Mouse (Mus musculus) lung, postnatal 0 days (tissue): ENCODE results near the gene Cers1. TPM values are rescaled to one million over a fixed set of nuclear protein-coding genes. Genes with fewer than 3 reads are reported as not detected.

Experiments used
- ATAC-seq: fragments of 200-750 bp; cut with Nextera tagmentation; 2 replicates; pipeline ENCODE4 v1.8.0; 2017; ENCODE audit warnings: moderate library complexity
- DNase-seq: peaks from one replicate; pipeline ENCODE4 v3.0.0-alpha.2; 2016; ENCODE audit warnings: low spot score
- H3K27ac ChIP-seq: fragments of 300-500 bp; sonication (generic); 2 replicates; pipeline ENCODE4 v1.5.1; 2014; ENCODE audit warnings: antibody characterized with exemption, mild to moderate bottlenecking, low read length, mixed read lengths
- H3K27me3 ChIP-seq: fragments of 300-500 bp; sonication (generic); replicated peaks from 2 replicates; pipeline ENCODE4 v1.6.1; 2014; ENCODE audit warnings: low read length, mixed read lengths; ENCODE audit not compliant: insufficient read depth
- H3K36me3 ChIP-seq: fragments of 300-500 bp; sonication (generic); 2 replicates; pipeline ENCODE4 v1.6.1; 2014; ENCODE audit warnings: low read length, mixed read lengths; ENCODE audit not compliant: insufficient read depth
- H3K4me1 ChIP-seq: fragments of 300-500 bp; sonication (generic); 2 replicates; pipeline ENCODE4 v1.6.1; 2014; ENCODE audit warnings: antibody characterized with exemption, low read depth, low read length, mixed read lengths; ENCODE audit not compliant: insufficient read depth
- H3K4me2 ChIP-seq: fragments of 300-500 bp; sonication (generic); replicated peaks from 2 replicates; pipeline ENCODE4 v1.6.1; 2014; ENCODE audit warnings: low read depth, mild to moderate bottlenecking, low read length, moderate library complexity, mixed read lengths
- H3K4me3 ChIP-seq: fragments of 300-500 bp; sonication (generic); 2 replicates; pipeline ENCODE4 v1.5.1; 2014; ENCODE audit warnings: low read depth, low read length
- H3K9ac ChIP-seq: fragments of 300-500 bp; sonication (generic); replicated peaks from 2 replicates; pipeline ENCODE4 v1.6.1; 2014; ENCODE audit warnings: low read depth, mild to moderate bottlenecking
- H3K9me3 ChIP-seq: fragments of 300-500 bp; sonication (generic); 2 replicates; pipeline ENCODE4 v1.6.1; 2016; ENCODE audit warnings: low read length, mixed read lengths
- CTCF ChIP-seq: IDR thresholded peaks from 2 replicates; pipeline ENCODE4 v1.5.1; 2016; ENCODE audit warnings: antibody characterized with exemption, mild to moderate bottlenecking
- EP300 ChIP-seq: IDR thresholded peaks from 2 replicates; pipeline ENCODE4 v1.6.1; 2016; ENCODE audit warnings: antibody characterized with exemption, mild to moderate bottlenecking, control low read depth
- WGBS: fragments of 180-500 bp; shearing (Covaris S2); extraction: QIAGEN DNeasy Blood & Tissue Kit; methylation state at CpG from one replicate; pipeline ENCODE4 v1.1.7; 2014; 5-methylcytosine and 5-hydroxymethylcytosine counted together
- polyA plus RNA-seq: library from polyadenylated mRNA; unstranded; fragments of >200 nt; fragmentation: Nextera tagmentation; extraction: Ambion mirVana; gene quantifications from 2 replicates; pipeline ENCODE4 v1.2.1, GENCODE M21; 2015

Cers1 gene
- polyA plus RNA-seq, 1 experiment from 2014 or later: 0.63 TPM

GRCm38 (mm10) chr8:70374318-70374927 is 58.8 kb downstream of the Cers1 start:
- Histone ChIP-seq H3K9me3 (no peaks in the 10 kb centered on the region), H3K36me3 (no peaks in the 10 kb centered on the region), H3K4me1 (peaks cover 9% of the 10 kb centered on the region; the same call in 1 of the 2 replicates), H3K27ac (no peak overlapping the region), H3K9ac (no peak overlapping the region), H3K4me3 (peak overlapping the region; percentile 27), H3K27me3 (peaks cover 54% of the 10 kb centered on the region), H3K4me2 (peak overlapping the region; percentile 44)
- TF ChIP-seq CTCF (no peak), EP300 (no peak)
- WGBS: under 1% methylated on average over 36 of the region's 53 CpGs
- DNase-seq: peak; percentile 80
- ATAC-seq: peak; percentile 84

DNA sequence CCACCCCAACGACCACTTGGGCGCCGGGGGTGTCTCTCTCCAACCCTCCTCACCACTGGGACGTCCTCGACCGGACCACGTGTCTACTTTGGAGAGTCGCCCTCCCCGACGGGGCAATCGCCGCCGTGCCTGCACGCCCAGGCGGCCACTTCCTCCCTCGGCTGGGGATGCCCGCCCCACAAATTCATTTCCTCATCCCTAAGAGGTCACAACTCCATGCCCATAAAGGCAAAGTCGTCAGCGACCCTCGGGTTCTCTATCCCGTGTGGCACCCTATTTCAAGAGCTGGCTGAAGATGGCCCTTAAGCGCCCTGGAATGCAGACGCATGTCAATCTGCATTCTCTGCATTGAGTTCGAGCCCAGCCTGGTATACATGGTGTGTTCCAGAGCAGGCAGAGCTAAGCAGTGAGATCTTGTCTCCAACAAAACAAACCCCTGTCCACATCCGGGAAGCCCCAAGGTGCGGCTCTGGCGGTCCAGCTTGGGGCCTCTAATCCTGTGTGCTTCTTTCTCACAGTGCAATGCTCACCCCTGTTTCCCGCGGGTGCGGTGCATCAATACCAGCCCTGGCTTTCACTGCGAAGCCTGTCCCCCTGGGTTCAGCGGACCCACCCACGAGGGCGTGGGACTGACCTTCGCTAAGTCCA is 59.8 kb downstream of the Cers1 start:
- no peak for DNase-seq
- Histone ChIP-seq H3K36me3 (no peaks in the 10 kb centered on the region), H3K4me3 (peak overlapping the region; percentile 27; the same call in 1 of the 2 replicates), H3K9ac (no peak overlapping the region), H3K27ac (no peak overlapping the region), H3K27me3 (peaks cover 54% of the 10 kb centered on the region), H3K4me2 (no peak overlapping the region), H3K9me3 (no peaks in the 10 kb centered on the region), H3K4me1 (peaks cover 9% of the 10 kb centered on the region; the same call in 1 of the 2 replicates)
- WGBS: 6% methylated on average over 35 of the region's 35 CpGs
- TF ChIP-seq CTCF (no peak), EP300 (no peak)
- ATAC-seq: peak; percentile 14

GRCm38 (mm10) chr8:70376275-70376741 is 60.7 kb downstream of the Cers1 start:
- DNase-seq: no peak
- Histone ChIP-seq H3K4me2 (peak overlapping the region; percentile 28; the same call in 1 of the 2 replicates), H3K36me3 (no peaks in the 10 kb centered on the region), H3K9ac (no peak overlapping the region), H3K4me3 (no peak overlapping the region; the same call in 1 of the 2 replicates), H3K27ac (no peak overlapping the region), H3K4me1 (peaks cover 9% of the 10 kb centered on the region; the same call in 1 of the 2 replicates), H3K27me3 (peaks cover 54% of the 10 kb centered on the region), H3K9me3 (no peaks in the 10 kb centered on the region)
- WGBS: 6% methylated on average over 30 of the region's 37 CpGs
- no peak for TF ChIP-seq EP300
- no peak for TF ChIP-seq CTCF
- no peak for ATAC-seq

GRCm38 (mm10) chr8:70377049-70377448 is 61.5 kb downstream of the Cers1 start:
- Histone ChIP-seq H3K4me2 (no peak overlapping the region), H3K4me3 (no peak overlapping the region), H3K9ac (no peak overlapping the region), H3K4me1 (peaks cover 9% of the 10 kb centered on the region; the same call in 1 of the 2 replicates), H3K36me3 (no peaks in the 10 kb centered on the region), H3K9me3 (no peaks in the 10 kb centered on the region), H3K27ac (no peak overlapping the region), H3K27me3 (peaks cover 54% of the 10 kb centered on the region)
- WGBS: 15% methylated on average over 15 of the region's 15 CpGs
- no peak for DNase-seq
- TF ChIP-seq CTCF (no peak; the same call in 1 of the 2 replicates), EP300 (no peak)
- no peak for ATAC-seq

- DNase-seq (no peak), ATAC-seq (no peak)
- Histone ChIP-seq H3K4me3 (no peak overlapping the region), H3K27ac (no peak overlapping the region), H3K27me3 (peaks cover 29% of the 10 kb centered on the region), H3K9ac (no peak overlapping the region), H3K36me3 (no peaks in the 10 kb centered on the region), H3K4me1 (peaks cover 2% of the 10 kb centered on the region; the same call in 1 of the 2 replicates), H3K4me2 (no peak overlapping the region), H3K9me3 (no peaks in the 10 kb centered on the region)
- TF ChIP-seq CTCF (no peak), EP300 (no peak)
- WGBS: 82% methylated on average over 12 of the region's 12 CpGs
Measured at GRCm38 (mm10) chr8:70380069-70380468, 64.5 kb downstream of the Cers1 start.

Other genes with a start within 250 kb of the Cers1 start
- 3.8 and 4.2 TPM in 2 replicates for gene Tm6sf2, start 242.9 kb upstream of the Cers1 start, polyA plus RNA-seq
- gene Hapln4, start 232.3 kb upstream of the Cers1 start, polyA plus RNA-seq: not detected in 2 replicates
- 0.05 and 0.06 TPM in 2 replicates for gene Ncan, start 194.9 kb upstream of the Cers1 start, polyA plus RNA-seq
- 27.8 and 32.0 TPM in 2 replicates for gene Nr2c2ap, start 184.4 kb upstream of the Cers1 start, polyA plus RNA-seq
- gene Rfxank, start 176.6 kb upstream of the Cers1 start, polyA plus RNA-seq: 11.9 and 12.7 TPM in 2 replicates
- gene Borcs8, start 176.3 kb upstream of the Cers1 start, polyA plus RNA-seq: 33.4 and 34.2 TPM in 2 replicates
- 0.11 and 0.29 TPM in 2 replicates for gene Mef2b, start 176.1 kb upstream of the Cers1 start, polyA plus RNA-seq
- 45.0 and 45.8 TPM in 2 replicates for gene Tmem161a, start 143.4 kb upstream of the Cers1 start, polyA plus RNA-seq
- 4.0 and 4.3 TPM in 2 replicates for gene Slc25a42, start 103.5 kb upstream of the Cers1 start, polyA plus RNA-seq
- 12.3 and 13.6 TPM in 2 replicates for gene Sugp2, start 81.5 kb upstream of the Cers1 start, polyA plus RNA-seq
- gene Armc6, start 81.3 kb upstream of the Cers1 start, polyA plus RNA-seq: 10.4 and 11.9 TPM in 2 replicates
- gene Homer3, start 32.9 kb upstream of the Cers1 start, polyA plus RNA-seq: 54.1 and 61.1 TPM in 2 replicates
- 29.9 and 32.5 TPM in 2 replicates for gene Ddx49, start 13.3 kb upstream of the Cers1 start, polyA plus RNA-seq
- 266 and 297 TPM in 2 replicates for gene Cope, start 13.3 kb upstream of the Cers1 start, polyA plus RNA-seq
- 0.33 and 0.81 TPM in 2 replicates for gene Gdf1, start 14.0 kb downstream of the Cers1 start, polyA plus RNA-seq
- gene Upf1, start 37.5 kb downstream of the Cers1 start, polyA plus RNA-seq: 10.4 and 11.1 TPM in 2 replicates
- 0.13 and 0.29 TPM in 2 replicates for gene Comp, start 57.8 kb downstream of the Cers1 start, polyA plus RNA-seq
- gene Crtc1, start 123.8 kb downstream of the Cers1 start, polyA plus RNA-seq: 5.1 and 7.0 TPM in 2 replicates
- 19.0 and 21.6 TPM in 2 replicates for gene Klhl26, start 161.2 kb downstream of the Cers1 start, polyA plus RNA-seq
- gene Tmem59l, start 171.6 kb downstream of the Cers1 start, polyA plus RNA-seq: 4.1 and 5.2 TPM in 2 replicates
- gene Crlf1, start 177.4 kb downstream of the Cers1 start, polyA plus RNA-seq: 98.7 and 112 TPM in 2 replicates
- 103 and 117 TPM in 2 replicates for gene Rex1bd, start 191.0 kb downstream of the Cers1 start, polyA plus RNA-seq
- 723 and 836 TPM in 2 replicates for gene Uba52, start 195.0 kb downstream of the Cers1 start, polyA plus RNA-seq
- gene Fkbp8, start 211.9 kb downstream of the Cers1 start, polyA plus RNA-seq: 222 and 228 TPM in 2 replicates
- gene Kxd1, start 212.2 kb downstream of the Cers1 start, polyA plus RNA-seq: 56.1 and 62.4 TPM in 2 replicates
- 11.8 and 13.0 TPM in 2 replicates for gene Ell, start 223.7 kb downstream of the Cers1 start, polyA plus RNA-seq